Mouse (Mus musculus): ENCODE measurements around the gene Gm21820. TPM values are rescaled to one million over a fixed set of nuclear protein-coding genes. Genes with fewer than 3 reads are reported as not detected.
"Not testable (repeated sequence)": the region's sequence is repeated elsewhere in the genome, so short reads cannot be mapped to it uniquely, and the experiment has no call there.

The Gm21820 gene
- polyA plus RNA-seq (2012; rRNA removed), result not detected in 2 replicates

- WGBS, result 75% methylated on average over 1 of the region's 1 CpGs
- DNase-seq (ENCODE audit: low read depth in 1 of 2, low spot score in 2 of 2); H3K27ac ChIP-seq (ENCODE audit: insufficient read depth, low read length); H3K4me3 ChIP-seq (ENCODE audit: extremely low read depth, insufficient read depth, insufficient read length); H3K36me3 ChIP-seq (ENCODE audit: control insufficient read depth, insufficient read depth, low read length); H3K27me3 ChIP-seq (ENCODE audit: control insufficient read depth, insufficient read depth, low read length); H3K4me1 ChIP-seq (ENCODE audit: control insufficient read depth, insufficient read depth, insufficient read length): not testable (repeated sequence)
Measured at GRCm38 (mm10) chrY:5249341-5249740, at the start of gene Gm21820. Gm21820 (minus strand) TSS chrY:5249441.

Other genes starting within 250 kb of the Gm21820 start
- gene Gm20918, start 205.5 kb downstream of the Gm21820 start, polyA plus RNA-seq (2012; rRNA removed), result not detected in 2 replicates